Mouse (Mus musculus): Measurements from ENCODE around the gene Lzic. TPM values are rescaled to one million over a fixed set of nuclear protein-coding genes. Genes with fewer than 3 reads are reported as not detected.
"Not testable (repeated sequence)": the region's sequence is repeated elsewhere in the genome, so short reads cannot be mapped to it uniquely, and the experiment has no call there.

Gene Lzic
- polyA plus RNA-seq, 1 experiment = 44.7 TPM

DNA sequence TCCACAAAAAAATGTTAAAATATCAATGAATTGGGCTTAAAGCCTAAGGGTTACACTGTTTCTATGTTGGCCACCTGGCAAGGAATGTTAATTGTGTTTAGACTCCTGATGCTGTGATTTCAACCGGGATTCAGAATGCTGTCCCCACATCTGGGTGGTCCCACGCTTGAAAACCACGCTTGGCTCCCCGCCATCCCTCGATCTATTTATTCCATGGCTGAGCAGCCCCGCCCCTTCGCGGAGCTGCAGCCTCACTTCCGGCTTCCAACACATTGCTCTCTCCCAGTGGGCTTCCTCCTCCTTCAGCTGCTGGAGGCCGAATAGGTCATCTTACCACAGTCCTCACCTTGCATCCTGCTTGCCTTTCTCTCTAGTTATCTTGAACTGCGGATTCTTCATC, 39.2 kb upstream of the Lzic start:
- Histone ChIP-seq H3ac (ENCODE audit: control insufficient read depth, insufficient read length, low read depth) (no peak overlapping the region), H3K79me2 (ENCODE audit: control insufficient read depth, insufficient read depth) (no peaks in the 10 kb centered on the region), H3K4me3 (ENCODE audit: insufficient read depth, poor library complexity, severe bottlenecking) (no peak overlapping the region), H3K36me3 (ENCODE audit: control insufficient read depth, insufficient read depth) (no peaks in the 10 kb centered on the region), H3K27me3 (ENCODE audit: control insufficient read depth, insufficient read depth, insufficient read length) (no peaks in the 10 kb centered on the region), H3K79me3 (ENCODE audit: low read depth) (no peaks in the 10 kb centered on the region)
- TF ChIP-seq CTCF (IDR thresholded peaks at IDR 0.05; ENCODE audit: control insufficient read depth, insufficient read depth, insufficient read length) (no peak), CEBPB (IDR thresholded peaks at IDR 0.05; ENCODE audit: low read depth) (no peak)

DNA sequence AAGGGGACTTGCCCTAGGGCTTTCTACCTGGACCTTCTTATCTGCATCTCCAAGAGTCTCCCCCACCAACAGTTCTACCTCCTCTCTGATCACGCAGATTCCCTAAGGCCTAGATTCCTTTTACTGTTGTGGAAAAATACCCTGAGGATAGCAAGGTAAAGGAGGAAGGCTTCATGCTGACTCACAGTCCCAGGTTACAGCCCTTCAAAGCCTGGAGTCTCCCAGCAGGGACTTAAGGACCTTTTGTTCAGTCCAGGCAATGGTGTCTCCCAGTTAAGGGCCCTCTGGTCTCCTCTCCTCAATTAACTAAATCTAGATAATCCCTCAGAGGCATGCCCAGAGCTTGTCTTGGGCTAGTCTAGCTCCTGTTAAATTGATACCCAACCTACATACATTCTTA, 38.7 kb upstream of the Lzic start:
- H3ac ChIP-seq (ENCODE audit: control insufficient read depth, insufficient read length, low read depth) = no peak overlapping the region
- H3K79me2 ChIP-seq (ENCODE audit: control insufficient read depth, insufficient read depth) = no peaks in the 10 kb centered on the region
- no peak for TF ChIP-seq CEBPB (IDR thresholded peaks at IDR 0.05; ENCODE audit: low read depth)
- TF ChIP-seq CTCF (IDR thresholded peaks at IDR 0.05; ENCODE audit: control insufficient read depth, insufficient read depth, insufficient read length) = no peak
- TF ChIP-seq MYOD1 (IDR thresholded peaks at IDR 0.05; ENCODE audit: control insufficient read depth, insufficient read length, low read depth) = no peak
- no peak for TF ChIP-seq MYOG (IDR thresholded peaks at IDR 0.05; ENCODE audit: control insufficient read depth, extremely low read depth, insufficient read length)
- TF ChIP-seq MAX (IDR thresholded peaks at IDR 0.05) = no peak
- no peak for TF ChIP-seq USF1 (IDR thresholded peaks at IDR 0.05; ENCODE audit: low read depth)
- H3K4me3 ChIP-seq (ENCODE audit: insufficient read depth, poor library complexity, severe bottlenecking) = no peak overlapping the region
- no peaks in the 10 kb centered on the region for H3K36me3 ChIP-seq (ENCODE audit: control insufficient read depth, insufficient read depth)
- H3K79me3 ChIP-seq (ENCODE audit: low read depth) = no peaks in the 10 kb centered on the region
- no peaks in the 10 kb centered on the region for H3K27me3 ChIP-seq (ENCODE audit: control insufficient read depth, insufficient read depth, insufficient read length)

DNA sequence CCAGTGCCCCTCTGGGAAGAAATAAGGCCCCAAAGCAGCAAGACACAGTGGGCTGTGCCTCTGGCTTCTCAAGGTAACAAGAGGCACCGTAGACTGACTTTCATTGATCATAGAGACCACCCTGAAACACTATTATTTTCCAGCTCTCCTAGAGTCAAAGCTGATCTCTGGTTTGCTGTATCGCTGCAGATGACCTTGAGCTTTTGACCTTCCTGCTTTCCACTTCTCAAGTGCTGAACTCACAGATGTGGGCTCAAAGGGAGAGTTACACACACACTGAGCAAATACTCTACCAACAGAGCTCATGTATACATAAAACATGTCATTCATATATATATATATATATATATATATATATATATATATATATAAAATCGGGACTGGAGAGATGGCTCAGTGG, 34.4 kb upstream of the Lzic start:
- TF ChIP-seq USF1 (IDR thresholded peaks at IDR 0.05; ENCODE audit: low read depth) (no peak), CTCF (IDR thresholded peaks at IDR 0.05; ENCODE audit: control insufficient read depth, insufficient read depth, insufficient read length) (no peak), FOSL1 (IDR thresholded peaks at IDR 0.05; ENCODE audit: insufficient read depth, low read length, poor library complexity, severe bottlenecking) (no peak), MYOD1 (IDR thresholded peaks at IDR 0.05; ENCODE audit: control insufficient read depth, insufficient read length, low read depth) (no peak), CEBPB (IDR thresholded peaks at IDR 0.05; ENCODE audit: low read depth) (no peak)

DNA sequence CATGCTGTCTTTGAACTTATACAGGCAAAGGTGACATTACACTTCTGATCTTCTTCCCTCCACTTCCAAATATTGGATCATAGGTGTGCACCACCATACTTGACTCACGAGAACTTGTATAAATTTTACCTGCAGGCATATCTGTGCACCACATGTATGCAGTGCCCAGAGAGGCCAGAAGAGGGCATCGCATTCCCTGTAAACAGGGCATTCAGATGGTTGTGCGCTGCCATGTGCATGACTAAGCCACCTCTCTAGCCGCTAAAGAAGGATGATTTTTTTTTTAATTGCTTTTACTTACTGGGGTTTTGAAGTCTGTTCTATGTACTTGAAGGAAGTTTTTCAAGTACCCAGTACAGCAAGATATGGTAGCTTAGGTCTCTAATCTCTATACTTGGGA, 31.4 kb upstream of the Lzic start:
- Histone ChIP-seq H3K36me3 (ENCODE audit: control insufficient read depth, insufficient read depth) (no peaks in the 10 kb centered on the region), H3K27me3 (ENCODE audit: control insufficient read depth, insufficient read depth, insufficient read length) (no peaks in the 10 kb centered on the region), H3ac (ENCODE audit: control insufficient read depth, insufficient read length, low read depth) (no peak overlapping the region), H3K4me3 (ENCODE audit: insufficient read depth, poor library complexity, severe bottlenecking) (no peak overlapping the region), H3K79me3 (ENCODE audit: low read depth) (no peaks in the 10 kb centered on the region), H3K79me2 (ENCODE audit: control insufficient read depth, insufficient read depth) (no peaks in the 10 kb centered on the region)
- TF ChIP-seq MAX (IDR thresholded peaks at IDR 0.05) (peak; percentile 29), USF1 (IDR thresholded peaks at IDR 0.05; ENCODE audit: low read depth) (no peak), CTCF (IDR thresholded peaks at IDR 0.05; ENCODE audit: control insufficient read depth, insufficient read depth, insufficient read length) (peak; percentile 32), MYOG (IDR thresholded peaks at IDR 0.05; ENCODE audit: control insufficient read depth, extremely low read depth, insufficient read length) (no peak), FOSL1 (IDR thresholded peaks at IDR 0.05; ENCODE audit: insufficient read depth, low read length, poor library complexity, severe bottlenecking) (no peak), MYOD1 (IDR thresholded peaks at IDR 0.05; ENCODE audit: control insufficient read depth, insufficient read length, low read depth) (no peak), CEBPB (IDR thresholded peaks at IDR 0.05; ENCODE audit: low read depth) (no peak)

More for the DNA sequence above, 34.4 kb upstream of the Lzic start:
- Histone ChIP-seq H3K79me3 (ENCODE audit: low read depth) (no peaks in the 10 kb centered on the region), H3K27me3 (ENCODE audit: control insufficient read depth, insufficient read depth, insufficient read length) (no peaks in the 10 kb centered on the region), H3K4me3 (ENCODE audit: insufficient read depth, poor library complexity, severe bottlenecking) (no peak overlapping the region), H3ac (ENCODE audit: control insufficient read depth, insufficient read length, low read depth) (no peak overlapping the region), H3K36me3 (ENCODE audit: control insufficient read depth, insufficient read depth) (no peaks in the 10 kb centered on the region), H3K79me2 (ENCODE audit: control insufficient read depth, insufficient read depth) (no peaks in the 10 kb centered on the region)

DNA sequence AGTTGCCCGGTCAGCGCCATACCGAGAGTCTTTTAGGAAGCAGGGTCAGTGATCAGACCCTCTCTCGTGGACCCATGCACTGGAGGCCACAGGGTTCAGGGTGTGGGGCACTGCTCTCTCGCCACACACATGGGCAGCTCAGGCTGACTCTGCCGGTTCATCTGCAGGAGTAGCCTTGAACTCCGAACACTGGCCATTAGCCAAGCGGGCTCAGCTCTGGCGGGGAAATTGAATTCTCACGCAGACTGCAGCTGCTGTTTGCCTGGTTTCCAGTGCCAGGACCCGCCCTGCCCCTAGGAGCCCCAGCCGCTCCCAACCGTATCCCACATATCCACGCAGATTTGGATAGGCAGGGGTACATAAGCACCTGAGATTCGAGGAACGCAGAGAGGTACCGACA, 30.8 kb upstream of the Lzic start:
- H3ac ChIP-seq (ENCODE audit: control insufficient read depth, insufficient read length, low read depth) = no peak overlapping the region
- H3K79me3 ChIP-seq (ENCODE audit: low read depth) = no peaks in the 10 kb centered on the region
- H3K36me3 ChIP-seq (ENCODE audit: control insufficient read depth, insufficient read depth) = no peaks in the 10 kb centered on the region
- no peak overlapping the region for H3K4me3 ChIP-seq (ENCODE audit: insufficient read depth, poor library complexity, severe bottlenecking)
- H3K27me3 ChIP-seq (ENCODE audit: control insufficient read depth, insufficient read depth, insufficient read length) = no peaks in the 10 kb centered on the region
- no peaks in the 10 kb centered on the region for H3K79me2 ChIP-seq (ENCODE audit: control insufficient read depth, insufficient read depth)
- TF ChIP-seq FOSL1 (IDR thresholded peaks at IDR 0.05; ENCODE audit: insufficient read depth, low read length, poor library complexity, severe bottlenecking) (no peak), MAX (IDR thresholded peaks at IDR 0.05) (no peak), USF1 (IDR thresholded peaks at IDR 0.05; ENCODE audit: low read depth) (no peak), CTCF (IDR thresholded peaks at IDR 0.05; ENCODE audit: control insufficient read depth, insufficient read depth, insufficient read length) (no peak), CEBPB (IDR thresholded peaks at IDR 0.05; ENCODE audit: low read depth) (no peak), MYOG (IDR thresholded peaks at IDR 0.05; ENCODE audit: control insufficient read depth, extremely low read depth, insufficient read length) (no peak), MYOD1 (IDR thresholded peaks at IDR 0.05; ENCODE audit: control insufficient read depth, insufficient read length, low read depth) (no peak)

DNA sequence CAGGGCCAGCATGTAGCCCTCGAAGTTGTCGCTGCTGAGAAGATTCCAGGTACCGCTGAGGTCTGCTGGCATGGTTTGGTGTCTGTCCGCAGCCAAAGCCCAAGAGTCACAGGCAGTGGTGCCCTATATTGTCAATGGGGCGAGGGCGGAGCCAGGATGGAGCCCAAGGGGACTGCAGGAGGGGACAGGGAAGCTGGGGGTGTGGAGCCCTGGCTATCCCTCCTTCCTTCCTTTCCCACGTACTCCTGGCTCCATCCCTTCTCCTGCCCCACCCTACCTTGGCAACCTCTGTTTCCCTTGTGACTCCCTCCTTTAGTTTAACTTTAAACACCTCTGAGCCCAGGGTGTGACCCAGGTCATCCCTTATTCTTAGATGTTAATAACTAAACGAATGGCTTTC, 30.1 kb upstream of the Lzic start, which contains the start of gene Rbp7:
Gene Rbp7, minus strand, starts transcription at position 100 of the 400 bp plus-strand sequence.
- no peak within 1 kb of the TSS for H3ac ChIP-seq (ENCODE audit: control insufficient read depth, insufficient read length, low read depth)
- no peaks in the 10 kb centered on the region for H3K79me3 ChIP-seq (ENCODE audit: low read depth)
- no peaks in the 10 kb centered on the region for H3K36me3 ChIP-seq (ENCODE audit: control insufficient read depth, insufficient read depth)
- no peaks in the 10 kb centered on the region for H3K27me3 ChIP-seq (ENCODE audit: control insufficient read depth, insufficient read depth, insufficient read length)
- TF ChIP-seq FOSL1 (IDR thresholded peaks at IDR 0.05; ENCODE audit: insufficient read depth, low read length, poor library complexity, severe bottlenecking) = no peak
- TF ChIP-seq USF1 (IDR thresholded peaks at IDR 0.05; ENCODE audit: low read depth) = no peak
- TF ChIP-seq CTCF (IDR thresholded peaks at IDR 0.05; ENCODE audit: control insufficient read depth, insufficient read depth, insufficient read length) = no peak
- no peak for TF ChIP-seq CEBPB (IDR thresholded peaks at IDR 0.05; ENCODE audit: low read depth)
- no peak for TF ChIP-seq MYOG (IDR thresholded peaks at IDR 0.05; ENCODE audit: control insufficient read depth, extremely low read depth, insufficient read length)
- no peak for TF ChIP-seq MAX (IDR thresholded peaks at IDR 0.05)
- no peak for TF ChIP-seq MYOD1 (IDR thresholded peaks at IDR 0.05; ENCODE audit: control insufficient read depth, insufficient read length, low read depth)
- no peaks in the 10 kb centered on the region for H3K79me2 ChIP-seq (ENCODE audit: control insufficient read depth, insufficient read depth)
- H3K4me3 ChIP-seq (ENCODE audit: insufficient read depth, poor library complexity, severe bottlenecking) = no peak within 1 kb of the TSS

DNA sequence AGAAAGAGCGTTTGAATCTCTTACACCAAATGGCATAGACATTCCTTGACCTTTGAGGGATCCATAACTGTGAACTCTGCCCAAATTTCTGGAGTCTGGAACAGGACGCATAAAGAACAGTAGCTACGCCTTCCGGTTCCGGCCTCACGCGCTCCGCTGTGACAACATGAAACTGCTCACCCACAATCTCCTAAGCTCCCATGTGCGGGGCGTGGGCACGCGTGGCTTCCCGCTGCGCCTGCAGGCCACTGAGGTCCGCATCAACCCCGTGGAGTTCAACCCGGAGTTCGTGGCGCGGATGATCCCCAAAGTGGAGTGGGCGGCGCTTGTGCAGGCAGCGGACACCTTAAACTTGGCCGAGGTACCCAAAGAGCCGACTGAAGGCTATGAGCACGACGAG, 27.9 kb upstream of the Lzic start:
- not testable (repeated sequence) for H3ac ChIP-seq (ENCODE audit: control insufficient read depth, insufficient read length, low read depth); H3K27me3 ChIP-seq (ENCODE audit: control insufficient read depth, insufficient read depth, insufficient read length); H3K79me3 ChIP-seq (ENCODE audit: low read depth); H3K4me3 ChIP-seq (ENCODE audit: insufficient read depth, poor library complexity, severe bottlenecking); H3K79me2 ChIP-seq (ENCODE audit: control insufficient read depth, insufficient read depth); H3K36me3 ChIP-seq (ENCODE audit: control insufficient read depth, insufficient read depth)

All from C2C12 (cell line).